Mouse (Mus musculus) CH12.LX (cell line): ENCODE measurements at regions not wholly inside any gene's neighbourhood (a gene's known extent, or its start where the extent isn't known, plus 50 kb on each side); places are given as distances from the start of the nearest gene placed in this dataset.

Experiments used
- CTCF ChIP-seq, 2 experiments: IDR thresholded peaks in 1 of 2; conservative IDR thresholded peaks in 1 of 2; 2 replicates each; pipeline ENCODE4 v1.5.1; 2011 to 2012; ENCODE audit warnings: low read depth in 2 of 2, low read length in 2 of 2, improper control_type of control experiment in 1 of 2, inconsistent platforms in 1 of 2, mild to moderate bottlenecking in 1 of 2, moderate library complexity in 1 of 2
- MAZ ChIP-seq: IDR thresholded peaks from 2 replicates; pipeline ENCODE4 v1.6.1; 2012; ENCODE audit warnings: low read depth, mild to moderate bottlenecking, inconsistent platforms, low read length, improper control_type of control experiment, moderate library complexity
- MEF2A ChIP-seq: IDR thresholded peaks from 2 replicates; pipeline ENCODE4 v1.6.1; 2014; ENCODE audit warnings: low read depth, mild to moderate bottlenecking, inconsistent platforms, low read length, improper control_type of control experiment, borderline replicate concordance
- MXI1 ChIP-seq: IDR thresholded peaks from 2 replicates; pipeline ENCODE4 v1.6.1; 2011; ENCODE audit warnings: mild to moderate bottlenecking, low read depth, low read length, improper control_type of control experiment
- POLR2A ChIP-seq: IDR thresholded peaks from 2 replicates; pipeline ENCODE4 v1.6.1; 2011; ENCODE audit warnings: low read depth, mild to moderate bottlenecking, improper control_type of control experiment, low read length
- POLR2AphosphoS2 ChIP-seq: IDR thresholded peaks from 2 replicates; pipeline ENCODE4 v1.6.1; 2011; ENCODE audit warnings: low read depth, low read length, improper control_type of control experiment
- SIN3A ChIP-seq: IDR thresholded peaks from 2 replicates; pipeline ENCODE4 v1.6.1; 2012; ENCODE audit warnings: low read length, improper control_type of control experiment, inconsistent platforms
- ZC3H11A ChIP-seq: IDR thresholded peaks from 2 replicates; pipeline ENCODE4 v1.6.1; 2012; ENCODE audit warnings: low read depth, mild to moderate bottlenecking, inconsistent platforms, low read length, improper control_type of control experiment

DNA sequence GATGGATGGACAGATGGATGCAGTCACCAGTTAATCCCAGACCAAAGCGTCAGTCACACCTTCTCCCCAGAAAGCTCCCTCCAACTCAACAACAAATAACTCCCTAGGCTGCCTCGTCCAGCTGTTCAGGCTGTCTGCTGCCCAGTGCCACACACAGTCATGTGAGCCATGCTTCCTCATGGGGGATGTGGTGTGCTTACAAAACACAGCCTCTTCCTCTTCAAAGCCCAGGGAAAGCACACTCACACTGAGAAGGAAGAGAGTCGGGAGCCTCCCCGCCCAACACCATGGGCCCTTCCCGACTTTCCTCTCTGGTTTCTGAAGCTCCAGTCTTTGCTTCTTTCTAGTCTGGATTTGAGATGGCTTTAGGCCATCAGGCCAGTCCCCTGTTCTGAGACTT, 61.6 kb downstream of the Zfp36l2 start:
- TF ChIP-seq POLR2A (no peak), POLR2AphosphoS2 (no peak), MXI1 (no peak), MAZ (no peak), CTCF (conservative IDR thresholded peaks at IDR 0.05 in 1 of 2, IDR thresholded peaks at IDR 0.05 in 1 of 2; ENCODE audit: low read depth in 2 of 2, low read length in 2 of 2) (no peak), MEF2A (no peak), ZC3H11A (no peak), SIN3A (no peak)
